Mouse (Mus musculus): ENCODE measurements around the gene Crtam. TPM values are rescaled to one million over a fixed set of nuclear protein-coding genes. Genes with fewer than 3 reads are reported as not detected.

The Crtam gene
- total and polyA plus RNA-seq, 3 experiments, result 0.04 TPM; not detected in 2

DNA sequence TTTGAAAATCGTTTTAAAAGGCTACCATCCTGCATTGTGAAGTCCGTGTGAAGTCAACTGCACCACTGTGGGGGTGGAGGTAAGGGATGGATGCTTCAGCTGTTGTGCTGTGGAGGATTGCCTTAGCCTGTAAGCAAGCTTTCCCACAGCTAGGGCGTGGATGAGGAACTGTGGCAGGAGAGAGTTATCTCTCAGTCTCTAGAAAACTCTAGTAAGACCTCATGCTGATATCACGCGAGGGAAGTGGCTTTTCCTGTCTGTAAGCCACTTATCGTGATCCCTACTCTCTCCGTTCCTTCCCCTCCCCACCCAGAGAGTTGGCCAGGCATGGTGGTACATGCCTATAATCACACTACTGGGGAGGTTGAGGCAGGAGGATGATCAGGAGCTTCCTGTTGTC, 44.9 kb upstream of the Crtam start (continued):
- TF ChIP-seq MAZ (IDR thresholded peaks at IDR 0.05; ENCODE audit: low read depth, low read length) (0 out of 2 replicates have a peak, but pooled peaks have one; percentile 38), ELF1 (IDR thresholded peaks at IDR 0.05; ENCODE audit: low read depth, low read length) (no peak), E2F4 (IDR thresholded peaks at IDR 0.05; ENCODE audit: borderline replicate concordance, low read depth, low read length) (no peak), GATA1 (IDR thresholded peaks at IDR 0.05; ENCODE audit: low read depth, low read length) (peak; percentile 84), POLR2AphosphoS5 (IDR thresholded peaks at IDR 0.05; ENCODE audit: borderline replicate concordance, low read depth, low read length) (no peak), SIN3A (IDR thresholded peaks at IDR 0.05; ENCODE audit: low read length) (peak; percentile 49), RCOR1 (IDR thresholded peaks at IDR 0.05; ENCODE audit: low read depth, low read length) (peak; percentile 57; the same call in 1 of the 2 replicates), ZKSCAN1 (IDR thresholded peaks at IDR 0.05; ENCODE audit: low read depth, low read length) (no peak), ZNF384 (IDR thresholded peaks at IDR 0.05; ENCODE audit: low read depth, low read length) (no peak), TBP (IDR thresholded peaks at IDR 0.05; ENCODE audit: low read depth, low read length) (no peak), CHD1 (IDR thresholded peaks at IDR 0.05; ENCODE audit: low read depth, low read length) (no peak), SMC3 (IDR thresholded peaks at IDR 0.05; ENCODE audit: low read depth, low read length) (no peak), MAX (IDR thresholded peaks at IDR 0.05; ENCODE audit: low read length) (peak; percentile 96), ETS1 (IDR thresholded peaks at IDR 0.05; ENCODE audit: low read depth, low read length) (peak; percentile 69), TAL1 (IDR thresholded peaks at IDR 0.05; ENCODE audit: low read length) (no peak), CTCF (IDR thresholded peaks at IDR 0.05 in 2 of 3, conservative IDR thresholded peaks at IDR 0.05 in 1 of 3; ENCODE audit: control insufficient read depth in 1 of 3, insufficient read depth in 1 of 3, low read depth in 2 of 3, low read length in 3 of 3, poor library complexity in 1 of 3, severe bottlenecking in 1 of 3) (no peak), NELFE (IDR thresholded peaks at IDR 0.05; ENCODE audit: low read depth, low read length) (no peak), CHD2 (IDR thresholded peaks at IDR 0.05; ENCODE audit: low read length) (no peak), USF1 (IDR thresholded peaks at IDR 0.05; ENCODE audit: low read depth, low read length) (no peak), HCFC1 (IDR thresholded peaks at IDR 0.05; ENCODE audit: low read depth, low read length) (no peak)

DNA sequence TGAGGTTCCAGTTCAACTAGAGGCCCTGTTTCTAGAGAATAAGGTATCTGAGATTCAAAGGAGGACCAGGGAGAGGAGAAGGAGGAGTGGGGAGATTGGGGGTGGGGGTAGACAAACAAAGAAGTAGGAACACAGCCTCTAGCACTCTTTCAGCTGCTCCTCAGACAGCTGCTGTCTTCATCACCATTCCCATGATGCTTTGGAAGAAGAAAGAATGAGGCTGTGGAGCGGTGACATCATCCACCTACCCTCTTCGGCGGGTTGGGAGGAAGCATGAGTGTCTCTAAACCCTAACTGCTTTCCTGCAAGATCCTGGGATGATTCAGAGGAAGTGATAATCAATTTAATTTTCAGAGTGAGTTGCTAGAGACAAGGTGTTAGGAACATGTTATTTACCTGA, 44.4 kb upstream of the Crtam start:
- DNase-seq (ENCODE audit: low read depth, low spot score), result peak; percentile 38
- H3K36me3 ChIP-seq (ENCODE audit: control insufficient read depth in 1 of 2, insufficient read depth in 2 of 2, low read length in 2 of 2), result peaks cover 0 to 40% of the 10 kb centered on the region in 2 experiments; a peak in 2 of 4 replicates
- H3K79me2 ChIP-seq (ENCODE audit: control insufficient read depth, insufficient read depth, low read length, poor library complexity), result no peaks in the 10 kb centered on the region
- H3K9ac ChIP-seq (ENCODE audit: control insufficient read depth, low read depth, low read length, poor library complexity, severe bottlenecking), result no peak overlapping the region
- H3K27ac ChIP-seq (ENCODE audit: control insufficient read depth, low read depth, low read length), result 0 out of 2 replicates have a peak overlapping the region, but pooled peaks have one; percentile 31
- H3K4me3 ChIP-seq (ENCODE audit: control insufficient read depth in 1 of 2, insufficient read depth in 1 of 2, low read depth in 2 of 2, low read length in 2 of 2), result no peak overlapping the region
- H3K9me3 ChIP-seq (replicated peaks; ENCODE audit: insufficient read depth, low read length), result no peaks in the 10 kb centered on the region
- TF ChIP-seq TCF12 (IDR thresholded peaks at IDR 0.05; ENCODE audit: low read depth, low read length) (no peak), JUND (IDR thresholded peaks at IDR 0.05; ENCODE audit: low read depth, low read length) (no peak), MAFK (IDR thresholded peaks at IDR 0.05; ENCODE audit: borderline replicate concordance, low read depth, low read length) (no peak), RCOR1 (IDR thresholded peaks at IDR 0.05; ENCODE audit: low read depth, low read length) (no peak), EP300 (IDR thresholded peaks at IDR 0.05; ENCODE audit: low read depth in 1 of 2, low read length in 2 of 2) (no peak), NRF1 (IDR thresholded peaks at IDR 0.05; ENCODE audit: insufficient read depth, low read depth, low read length, poor library complexity, severe bottlenecking) (no peak), SIN3A (IDR thresholded peaks at IDR 0.05; ENCODE audit: low read length) (no peak), ZMIZ1 (IDR thresholded peaks at IDR 0.05; ENCODE audit: low read depth, low read length) (no peak), POLR2AphosphoS2 (IDR thresholded peaks at IDR 0.05; ENCODE audit: low read length) (no peak)
- peaks cover 18 to 51% of the 10 kb centered on the region in 2 experiments for H3K4me1 ChIP-seq (ENCODE audit: control insufficient read depth in 1 of 2, insufficient read depth in 2 of 2, low read length in 2 of 2)
- no peaks in the 10 kb centered on the region for H3K27me3 ChIP-seq (ENCODE audit: control insufficient read depth in 1 of 2, insufficient read depth in 2 of 2, low read length in 2 of 2)
